Mouse (Mus musculus) lung, postnatal 14 days (tissue): Measurements from ENCODE around the gene Cdc42bpb.
A peak's percentile ranks its signal among the peaks of the same experiment; 100 is the strongest.

ENCODE experiments used
- DNase-seq: peaks from one replicate; pipeline ENCODE4 v3.0.0; 2021

Cdc42bpb gene

DNA sequence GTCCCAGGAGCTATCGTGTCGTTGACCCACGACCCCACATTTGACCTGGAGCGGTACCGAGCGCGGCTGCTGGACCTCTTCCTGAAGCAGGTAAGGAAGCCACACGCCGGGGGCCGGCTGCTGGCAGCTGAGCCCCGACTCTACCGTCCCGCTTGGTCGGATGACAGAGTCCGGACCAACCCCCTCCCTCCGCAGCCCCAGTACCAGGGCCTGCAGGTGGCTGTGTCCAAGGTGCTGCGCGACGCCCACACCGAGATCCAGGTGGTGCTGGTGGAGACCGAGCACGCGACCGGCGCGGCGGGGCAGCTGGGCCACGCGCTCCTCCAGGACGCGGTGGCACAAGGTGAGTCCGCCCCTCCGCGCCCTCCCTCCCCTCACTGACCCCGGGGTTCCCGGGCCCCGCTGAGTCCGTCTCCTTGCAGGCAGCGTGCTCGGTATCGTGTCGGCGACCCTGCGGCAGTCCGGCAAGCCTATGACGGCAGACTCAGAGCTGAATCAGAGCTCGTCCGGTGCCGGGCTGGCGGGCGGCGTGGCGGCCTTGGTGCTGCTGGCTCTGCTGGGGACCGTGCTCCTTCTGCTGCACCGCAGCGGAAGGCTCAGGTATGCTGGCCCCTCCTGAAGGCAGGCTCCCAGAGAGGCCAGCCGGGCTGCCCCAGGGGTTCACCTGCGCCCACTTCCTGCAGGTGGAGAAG lies 102.2 kb downstream of the Cdc42bpb start:
- no peak for DNase-seq

DNA sequence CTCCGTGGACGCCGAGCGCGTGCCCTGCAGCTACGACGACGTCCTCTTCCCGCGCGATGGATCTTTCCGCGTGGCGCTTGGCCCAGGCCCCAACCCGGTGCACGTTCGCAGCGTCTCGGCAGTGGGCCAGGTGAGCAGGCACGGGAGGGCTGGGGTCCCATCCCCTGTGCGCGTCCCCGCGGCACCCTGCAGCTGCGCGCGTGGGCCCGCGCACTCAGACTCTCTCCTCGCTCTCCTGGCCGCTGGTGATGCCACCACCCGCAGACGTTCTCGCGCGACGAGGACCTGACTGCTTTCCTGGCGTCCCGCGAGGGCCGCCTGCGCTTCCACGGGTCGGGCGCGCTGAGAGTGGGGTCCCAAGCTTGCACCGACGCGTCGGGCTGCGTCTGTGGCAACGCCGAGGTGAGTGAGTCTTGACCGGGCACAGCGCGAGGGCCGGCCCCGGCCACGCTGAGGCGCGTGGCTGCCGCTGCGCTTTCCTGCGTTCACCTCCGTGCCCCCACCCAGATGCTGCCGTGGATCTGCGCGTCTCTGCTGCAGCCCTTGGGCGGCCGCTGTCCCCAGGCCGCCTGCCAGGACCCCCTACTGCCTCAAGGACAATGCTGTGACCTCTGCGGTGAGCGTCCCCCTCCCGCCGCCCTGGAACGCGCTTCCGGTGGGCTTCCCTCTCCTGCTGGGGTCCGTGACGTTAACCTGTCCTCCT lies 102.9 kb downstream of the Cdc42bpb start:
- no peak for DNase-seq

DNA sequence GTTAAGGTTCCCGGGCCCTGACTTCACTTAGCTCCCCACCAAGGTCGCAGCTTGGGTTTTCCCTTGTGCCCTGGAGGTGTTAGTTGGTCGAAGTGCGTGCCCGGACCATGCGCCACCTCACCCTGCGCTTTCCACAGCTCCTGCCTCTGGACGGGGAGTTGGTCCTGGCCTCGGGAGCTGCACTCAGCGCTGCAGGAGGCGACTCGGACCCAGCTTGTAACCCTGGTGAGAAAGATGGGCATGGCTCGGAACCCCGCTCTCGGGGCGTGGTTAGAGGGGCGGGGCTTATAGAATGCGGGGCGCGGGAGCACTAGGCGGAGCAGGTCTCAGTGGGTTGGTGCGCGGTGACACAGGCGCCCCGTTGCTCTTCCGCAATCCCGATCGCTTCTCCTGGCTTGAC lies 103.5 kb downstream of the Cdc42bpb start:
- no peak for DNase-seq

DNA sequence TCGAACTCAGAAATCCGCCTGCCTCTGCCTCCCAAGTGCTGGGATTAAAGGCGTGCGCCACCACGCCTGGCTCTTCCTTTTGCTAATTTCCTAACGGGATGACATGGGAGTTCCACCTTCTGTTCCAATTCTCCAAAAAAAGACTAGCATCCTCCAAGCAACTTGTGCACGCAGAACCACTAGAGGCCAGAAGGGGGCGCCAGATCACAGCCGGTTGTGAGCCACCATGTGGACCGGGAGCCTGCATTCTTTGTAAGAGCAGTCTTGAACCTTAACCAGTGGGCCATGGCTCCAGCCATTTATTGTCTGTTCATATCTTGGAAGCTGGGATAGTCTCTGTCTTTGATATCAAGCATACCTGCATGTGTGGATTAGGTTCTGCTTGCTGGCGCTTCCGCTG lies 105.1 kb downstream of the Cdc42bpb start:
- peak; percentile 86 for DNase-seq

DNA sequence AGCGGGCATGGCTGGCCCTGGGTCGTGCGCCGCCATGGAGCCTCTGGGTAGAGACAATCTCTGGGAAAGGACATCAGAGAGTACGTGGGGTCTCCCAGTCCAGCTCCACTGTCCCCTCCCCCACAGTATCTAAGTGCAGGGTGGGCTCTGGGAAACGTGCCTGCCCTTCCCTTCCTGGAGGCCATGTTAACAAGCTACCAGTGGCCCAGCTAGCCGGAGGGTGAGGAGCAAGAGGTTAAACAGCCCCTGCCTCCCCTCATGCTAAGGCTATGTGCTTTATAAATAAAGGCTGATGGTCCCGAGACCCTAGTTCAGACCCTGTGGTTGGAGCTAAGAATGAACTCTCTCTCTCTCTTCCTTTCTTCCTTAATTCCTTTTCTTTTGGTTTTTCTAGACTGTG lies 105.6 kb downstream of the Cdc42bpb start:
- no peak for DNase-seq

DNA sequence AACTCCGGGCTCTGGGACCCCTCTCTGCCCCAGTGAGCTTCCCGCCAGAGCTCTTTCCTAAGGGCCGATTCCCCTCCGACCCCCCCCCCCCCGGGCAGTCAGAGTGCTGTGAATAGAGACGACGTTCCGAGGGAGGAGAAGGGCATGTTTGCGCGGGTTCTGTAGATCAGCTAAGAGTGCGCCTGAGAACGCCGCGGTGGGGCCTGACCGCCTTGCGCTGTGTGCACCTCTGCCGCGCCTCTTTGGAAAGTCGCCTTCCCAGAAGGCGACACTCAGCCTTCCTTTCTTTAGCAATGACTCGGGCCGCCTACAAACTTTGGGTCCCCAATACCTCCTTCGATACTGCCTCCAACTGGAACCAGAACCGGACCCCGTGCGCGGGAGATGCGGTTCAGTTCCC lies 106.1 kb downstream of the Cdc42bpb start:
- no peak for DNase-seq

DNA sequence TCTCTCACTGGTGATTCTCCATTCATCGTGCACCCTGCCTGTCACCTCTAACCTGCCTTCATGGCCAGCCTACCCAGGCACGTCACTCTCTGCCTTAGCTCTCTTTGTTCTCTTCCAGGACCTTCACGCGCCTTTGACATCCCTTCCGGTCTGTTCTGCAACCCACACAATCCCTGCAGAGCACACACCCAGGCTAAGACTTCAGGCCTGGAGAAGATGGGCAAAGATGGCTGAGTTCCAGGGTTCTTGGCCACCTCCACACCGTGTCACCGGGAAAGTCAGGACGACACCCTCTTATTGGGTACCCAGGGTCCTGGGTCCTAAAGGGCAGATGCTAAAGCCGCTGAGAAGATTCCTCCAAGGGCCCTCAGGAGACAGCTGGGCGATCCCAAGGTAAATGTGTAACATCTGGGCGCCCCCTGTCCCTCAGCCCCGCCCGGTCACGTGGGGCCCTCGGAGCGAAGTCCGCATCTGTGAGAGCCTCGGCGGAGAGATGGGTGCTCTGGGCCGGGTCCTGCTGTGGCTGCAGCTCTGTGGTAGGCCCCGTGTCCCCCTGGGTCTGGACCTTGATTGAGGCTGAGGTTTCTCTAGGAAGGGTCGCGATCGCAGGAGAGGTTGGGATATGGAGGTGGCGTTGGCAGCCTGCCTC lies 106.8 kb downstream of the Cdc42bpb start, which contains the start of gene Amn:
Amn (plus strand) TSS at position 467 of the 649 bp plus-strand sequence.
- no peak for DNase-seq

DNA sequence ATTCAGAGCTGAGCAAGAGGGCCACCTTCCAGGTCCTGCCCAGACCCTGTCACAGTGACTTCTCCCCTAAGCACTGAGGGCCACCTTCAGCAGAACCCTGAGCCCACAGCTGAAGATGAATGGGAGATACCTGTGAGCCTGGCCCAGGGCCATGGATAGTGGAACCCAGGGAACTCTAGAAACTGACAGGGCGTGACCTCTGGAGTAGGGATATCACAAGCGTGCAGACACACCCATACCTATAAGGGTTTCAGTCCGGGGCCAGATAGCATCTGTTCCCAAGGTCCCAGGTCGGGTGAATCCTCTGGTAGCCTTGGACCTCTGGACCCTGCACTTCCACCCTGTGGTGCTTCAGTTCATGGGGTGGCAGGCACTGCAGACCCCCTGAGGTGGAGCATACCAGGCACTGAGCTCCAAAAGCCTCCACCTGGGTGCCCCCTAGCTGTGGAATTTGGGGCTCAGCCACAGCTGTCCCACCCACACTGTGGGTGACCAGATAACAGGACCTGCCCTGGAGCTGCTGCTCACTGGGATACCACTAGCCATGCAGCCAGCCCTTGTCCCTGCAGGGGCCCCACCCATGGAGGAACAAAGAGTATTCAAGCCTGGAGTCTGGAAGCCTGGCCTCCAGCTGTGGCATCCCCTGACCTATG lies 109.7 kb downstream of the Cdc42bpb start:
- no peak for DNase-seq

DNA sequence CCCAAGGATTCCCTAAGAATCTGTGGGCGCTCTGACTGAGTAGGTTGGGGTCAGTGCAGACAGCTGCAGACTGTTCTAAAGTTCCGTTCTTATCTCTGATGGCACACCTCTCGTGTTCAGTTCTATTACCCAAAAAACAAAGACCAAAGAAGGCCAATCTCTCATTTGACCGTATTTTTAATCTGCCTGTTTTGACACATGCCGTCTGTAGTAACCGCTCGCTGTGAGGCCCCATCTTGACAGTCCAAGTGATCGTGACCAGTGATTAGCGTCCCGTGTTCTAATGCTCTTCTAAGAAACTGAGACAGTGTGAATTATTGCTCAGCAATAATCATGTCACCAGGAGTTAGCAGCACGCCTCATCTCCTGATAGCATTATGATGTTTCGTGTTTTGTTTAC lies 110.9 kb downstream of the Cdc42bpb start:
- no peak for DNase-seq

DNA sequence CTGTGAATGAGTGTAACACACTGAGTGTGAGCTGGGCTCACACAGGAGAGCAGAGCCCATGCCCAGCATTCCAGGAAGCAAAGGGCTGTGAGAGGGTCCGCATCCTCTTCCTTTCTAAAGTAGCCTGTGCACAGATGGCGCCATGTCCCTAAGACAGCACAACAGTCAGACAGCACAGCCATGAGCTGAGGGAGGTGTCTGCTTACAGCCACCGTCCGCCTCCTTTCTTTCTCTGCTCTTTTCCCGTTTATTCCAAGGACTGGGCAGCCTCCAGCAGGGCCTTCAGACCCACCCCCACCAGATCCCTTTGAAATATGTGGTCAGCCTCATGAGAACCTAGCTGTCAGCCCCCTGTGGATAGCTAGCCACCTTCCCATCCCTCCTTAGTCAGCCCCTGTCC lies 112.3 kb downstream of the Cdc42bpb start:
- no peak for DNase-seq

DNA sequence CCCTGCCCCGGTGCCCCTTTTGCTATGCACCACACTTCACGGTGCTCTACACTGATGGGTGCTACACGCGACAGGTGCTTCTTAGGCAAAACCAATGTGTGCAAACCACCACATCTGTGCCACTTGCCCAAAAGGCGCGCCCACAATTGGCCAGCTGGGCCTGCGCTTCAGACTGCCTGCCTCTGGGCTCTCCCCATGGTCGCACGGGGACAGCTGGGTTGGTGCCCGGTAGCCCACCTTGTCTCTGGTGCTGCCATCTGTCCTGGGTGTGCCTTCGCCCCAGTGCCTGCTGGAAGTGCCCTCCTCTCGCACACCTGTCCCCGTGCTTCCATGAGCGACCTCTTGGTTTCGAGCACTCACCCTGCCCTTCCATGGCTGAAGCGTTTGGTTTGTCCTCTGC lies 113.9 kb downstream of the Cdc42bpb start:
- no peak for DNase-seq

DNA sequence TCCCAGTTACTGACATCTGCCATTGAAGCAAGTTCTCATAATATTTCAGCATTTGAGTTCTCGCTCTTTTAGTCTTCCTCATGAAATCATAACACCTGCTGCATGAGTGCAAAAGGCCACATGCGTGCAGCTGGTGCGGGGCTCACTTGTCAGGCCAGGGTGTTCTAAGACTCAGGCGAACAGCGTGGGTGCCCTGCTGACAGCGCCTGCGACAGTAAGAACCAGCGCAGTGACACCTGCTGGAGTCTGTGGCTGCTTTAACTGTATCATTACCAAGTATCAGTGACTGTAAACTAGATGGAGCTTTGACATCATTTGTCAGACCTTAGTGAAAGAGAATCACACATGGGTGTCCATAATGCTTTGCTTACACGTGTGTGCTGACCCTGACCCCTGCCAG lies 126.3 kb downstream of the Cdc42bpb start:
- no peak for DNase-seq

DNA sequence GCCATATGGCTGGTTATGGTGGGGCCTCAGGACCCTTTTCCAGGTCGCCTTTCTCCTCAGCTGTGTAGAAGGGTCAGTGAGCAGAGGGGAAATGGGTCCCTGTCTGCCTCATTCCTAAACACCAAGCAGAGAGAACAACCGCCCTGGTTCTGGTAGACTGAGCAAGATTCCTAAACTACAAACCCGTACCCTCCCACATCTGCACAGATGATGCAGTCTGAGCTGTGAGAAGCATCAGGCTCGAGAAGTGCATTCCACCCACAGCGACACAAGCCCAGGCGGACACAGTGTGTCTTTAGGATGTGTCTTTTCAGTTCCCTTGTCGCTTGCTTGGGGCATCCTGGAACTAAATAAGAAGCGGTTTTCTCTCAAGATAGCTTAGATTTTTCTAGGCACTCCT lies 127.4 kb downstream of the Cdc42bpb start:
- no peak for DNase-seq

DNA sequence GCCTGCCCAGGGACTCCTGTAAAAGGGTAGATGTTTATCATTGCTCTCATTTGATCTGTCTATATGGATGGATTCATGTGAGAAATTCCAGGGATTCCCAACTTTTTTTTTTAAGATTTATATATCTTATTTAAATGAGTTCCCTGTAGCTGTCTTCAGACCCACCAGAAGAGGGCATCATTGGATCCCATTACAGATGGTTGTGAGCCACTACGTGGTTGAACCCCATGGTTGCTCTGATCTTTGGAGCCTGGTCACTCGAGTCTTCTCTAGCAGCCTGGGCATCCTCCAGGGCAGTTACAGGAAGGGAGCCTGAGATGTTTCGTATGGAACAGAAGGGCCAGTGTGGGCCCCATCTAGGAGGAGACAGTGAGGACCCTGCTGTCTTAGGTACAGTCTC lies 128.4 kb downstream of the Cdc42bpb start:
- no peak for DNase-seq

DNA sequence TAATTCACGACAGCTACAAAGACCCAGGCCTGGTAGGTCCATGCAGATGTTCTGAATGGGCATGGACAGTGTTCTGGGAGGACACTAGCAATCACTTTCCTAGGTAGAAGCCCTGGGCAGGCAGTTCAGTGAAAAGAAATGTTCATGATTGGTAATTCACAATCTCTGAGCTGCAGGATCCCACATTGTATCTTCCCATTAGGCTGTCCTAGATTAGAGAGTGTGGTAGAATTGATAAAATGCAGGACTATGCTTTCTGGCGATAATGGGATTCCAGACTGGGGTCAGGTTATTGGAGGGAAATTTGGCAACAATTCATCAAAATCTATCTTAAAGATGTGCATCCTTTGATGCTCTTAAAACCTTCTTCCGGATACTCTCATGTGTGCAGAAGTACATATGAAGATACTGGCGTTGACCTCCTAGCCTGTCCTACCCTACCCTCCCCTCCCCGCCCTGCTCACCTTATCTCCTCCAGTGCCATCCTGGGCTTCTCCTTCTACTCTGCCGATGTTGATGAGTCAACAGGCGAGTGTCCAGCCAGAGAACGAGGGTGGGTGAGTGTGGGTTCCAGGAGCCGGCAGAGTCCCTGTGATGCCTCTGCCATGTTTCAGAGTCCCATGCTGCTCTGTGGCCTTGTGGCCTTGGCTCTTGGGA lies 130.6 kb downstream of the Cdc42bpb start:
- DNase-seq, result no peak

DNA sequence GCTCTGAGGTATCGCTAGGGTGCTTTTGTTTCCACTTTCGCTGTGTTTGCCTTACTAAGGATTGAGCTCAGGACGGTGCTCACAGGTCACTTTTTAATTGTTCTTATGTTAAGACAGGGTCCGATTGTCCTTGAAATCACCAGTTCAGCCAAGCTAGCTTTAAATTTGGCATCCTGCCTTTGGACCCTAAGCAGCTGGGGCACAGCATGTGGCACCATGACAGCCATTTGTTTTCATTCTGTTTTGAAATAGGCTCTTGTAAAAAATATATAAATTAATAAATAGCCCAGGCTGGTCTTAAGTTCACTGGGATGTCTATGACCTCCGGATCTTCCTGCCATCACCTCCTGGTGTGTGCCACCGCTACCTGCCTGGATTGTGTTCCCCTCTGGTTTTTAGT lies 132.4 kb downstream of the Cdc42bpb start:
- DNase-seq, result no peak

DNA sequence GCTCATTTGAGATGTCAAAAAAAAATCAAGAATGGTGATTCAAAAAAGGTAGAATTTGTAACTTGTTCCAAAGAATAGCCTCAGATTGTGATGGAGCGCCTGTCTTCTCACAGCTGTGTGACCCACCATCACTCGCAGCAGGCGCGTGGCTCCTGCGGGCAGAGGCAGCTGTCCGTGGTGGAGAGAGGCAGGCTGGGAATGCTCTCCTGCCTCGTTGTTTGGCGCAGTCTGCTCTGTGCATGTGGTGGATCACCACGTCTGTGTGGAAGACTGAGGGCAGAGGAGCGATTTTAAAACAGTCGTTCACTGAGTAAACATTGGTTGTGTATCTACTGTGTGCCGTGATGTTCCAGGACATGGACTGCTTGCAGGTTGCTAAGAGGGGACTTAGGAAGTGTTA lies 133.8 kb downstream of the Cdc42bpb start:
- DNase-seq, result no peak
